Mouse (Mus musculus) thymus, adult 2 months (tissue): Measurements from ENCODE around the gene Gcnt7.

Source experiments
- CTCF ChIP-seq: fragments of 200-500 bp; IDR thresholded peaks from 2 replicates; pipeline ENCODE4 v1.5.1; 2012; ENCODE audit warnings: mild to moderate bottlenecking, control low read depth, low read length, moderate library complexity, borderline replicate concordance; ENCODE audit not compliant: control insufficient read depth, poor library complexity, insufficient read depth; ENCODE audit errors: extremely low read depth
- POLR2A ChIP-seq: fragments of 200-500 bp; IDR thresholded peaks from 2 replicates; pipeline ENCODE4 v1.6.1; 2012; ENCODE audit warnings: mild to moderate bottlenecking, low read length, control low read depth, moderate library complexity; ENCODE audit not compliant: control insufficient read depth, poor library complexity, insufficient read depth; ENCODE audit errors: extremely low read depth

DNA sequence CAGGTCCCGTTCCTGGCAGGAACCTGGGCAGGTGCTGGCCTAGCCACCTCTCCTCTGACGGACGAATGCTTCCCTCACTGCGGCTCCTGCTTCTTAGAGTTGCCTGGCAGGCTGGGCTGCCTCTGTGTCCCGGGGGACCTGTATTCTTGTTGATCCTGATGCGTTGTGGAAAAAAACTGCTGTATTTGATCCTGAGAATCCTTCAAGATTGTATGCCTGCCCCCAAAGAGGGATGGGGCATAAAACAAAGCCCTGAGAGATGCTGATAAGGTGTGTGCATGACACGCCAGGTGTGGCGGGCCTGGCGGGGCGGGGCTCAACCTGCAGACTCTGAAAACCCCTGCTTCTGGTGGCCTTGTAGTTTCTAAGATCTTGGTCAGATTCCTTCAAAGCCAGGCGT lies at the start of gene Gcnt7:
- no peak for TF ChIP-seq POLR2A
- TF ChIP-seq CTCF, result no peak
